Mouse (Mus musculus) liver, embryonic 15.5 days (tissue): ENCODE measurements around the gene Zfp952. TPM values are rescaled to one million over a fixed set of nuclear protein-coding genes. Genes with fewer than 3 reads are reported as not detected.
"Not testable (repeated sequence)": the region's sequence is repeated elsewhere in the genome, so short reads cannot be mapped to it uniquely, and the experiment has no call there.

ENCODE experiments used
- ATAC-seq: fragments of 200-750 bp; cut with Nextera tagmentation; 2 replicates; pipeline ENCODE4 v1.8.0; 2017; ENCODE audit warnings: moderate number of reproducible peaks, mild to moderate bottlenecking, moderate library complexity; ENCODE audit not compliant: insufficient read depth
- H3K27ac ChIP-seq: fragments of 300-500 bp; sonication (generic); replicated peaks from 2 replicates; pipeline ENCODE4 v1.5.1; 2015; ENCODE audit warnings: mild to moderate bottlenecking, inconsistent platforms
- H3K27me3 ChIP-seq: fragments of 300-500 bp; sonication (generic); 2 replicates; pipeline ENCODE4 v1.6.1; 2015; ENCODE audit warnings: mild to moderate bottlenecking, inconsistent platforms
- H3K36me3 ChIP-seq: fragments of 300-500 bp; sonication (generic); replicated peaks from 2 replicates; pipeline ENCODE4 v1.6.1; 2015; ENCODE audit warnings: moderate library complexity, mild to moderate bottlenecking, inconsistent platforms
- H3K4me1 ChIP-seq: fragments of 300-500 bp; sonication (generic); replicated peaks from 2 replicates; pipeline ENCODE4 v1.6.1; 2015; ENCODE audit warnings: inconsistent platforms
- H3K4me2 ChIP-seq: fragments of 300-500 bp; sonication (generic); 2 replicates; pipeline ENCODE4 v1.6.1; 2015; ENCODE audit warnings: moderate library complexity, mild to moderate bottlenecking, inconsistent platforms
- H3K4me3 ChIP-seq: fragments of 300-500 bp; sonication (generic); replicated peaks from 2 replicates; pipeline ENCODE4 v1.5.1; 2015; ENCODE audit warnings: mild to moderate bottlenecking, inconsistent platforms
- H3K9ac ChIP-seq: fragments of 300-500 bp; sonication (generic); 2 replicates; pipeline ENCODE4 v1.6.1; 2015; ENCODE audit warnings: moderate library complexity, mild to moderate bottlenecking, inconsistent platforms
- H3K9me3 ChIP-seq: fragments of 300-500 bp; sonication (generic); replicated peaks from 2 replicates; pipeline ENCODE4 v1.6.1; 2016; ENCODE audit warnings: inconsistent platforms
- WGBS: fragments of 180-500 bp; shearing (Covaris S2); methylation state at CpG from one replicate; pipeline ENCODE4 v1.1.7; 2015; ENCODE audit warnings: mixed read lengths; ENCODE audit not compliant: insufficient replicate concordance; 5-methylcytosine and 5-hydroxymethylcytosine counted together
- polyA plus RNA-seq: library from polyadenylated mRNA; unstranded; fragments of >200 nt; fragmentation: Nextera tagmentation; extraction: Ambion mirVana; gene quantifications from 2 replicates; pipeline ENCODE4 v1.2.1, GENCODE M21; 2015

Zfp952 gene
- polyA plus RNA-seq, 1 experiment from 2014 or later: 2.5 TPM

DNA sequence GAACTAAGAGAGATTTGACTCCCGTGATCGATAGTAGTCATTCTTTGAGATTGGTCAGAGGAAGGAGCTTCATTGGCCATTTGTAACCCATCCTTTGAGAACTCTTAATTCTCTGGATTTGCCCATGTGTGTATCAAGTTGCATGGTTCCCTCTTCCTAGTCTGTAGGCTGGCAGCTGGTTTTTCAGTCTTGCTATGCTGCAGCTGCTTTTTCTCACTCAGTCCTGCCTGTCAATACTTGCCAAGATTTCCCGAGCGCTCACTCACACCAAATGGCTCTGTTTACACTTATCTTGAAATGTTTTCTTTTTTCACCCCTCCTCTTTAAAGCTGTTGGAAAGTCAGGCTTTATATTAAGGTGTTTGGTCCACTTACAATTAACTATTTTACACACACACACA, 11.6 kb upstream of the Zfp952 start:
- Histone ChIP-seq H3K36me3 (peaks cover 32% of the 10 kb centered on the region), H3K4me3 (no peak overlapping the region), H3K4me2 (no peak overlapping the region), H3K9ac (no peak overlapping the region), H3K27ac (no peak overlapping the region), H3K9me3 (no peaks in the 10 kb centered on the region), H3K4me1 (no peaks in the 10 kb centered on the region), H3K27me3 (no peaks in the 10 kb centered on the region)
- WGBS: 81% methylated on average over 4 of the region's 4 CpGs
- ATAC-seq: no peak

DNA sequence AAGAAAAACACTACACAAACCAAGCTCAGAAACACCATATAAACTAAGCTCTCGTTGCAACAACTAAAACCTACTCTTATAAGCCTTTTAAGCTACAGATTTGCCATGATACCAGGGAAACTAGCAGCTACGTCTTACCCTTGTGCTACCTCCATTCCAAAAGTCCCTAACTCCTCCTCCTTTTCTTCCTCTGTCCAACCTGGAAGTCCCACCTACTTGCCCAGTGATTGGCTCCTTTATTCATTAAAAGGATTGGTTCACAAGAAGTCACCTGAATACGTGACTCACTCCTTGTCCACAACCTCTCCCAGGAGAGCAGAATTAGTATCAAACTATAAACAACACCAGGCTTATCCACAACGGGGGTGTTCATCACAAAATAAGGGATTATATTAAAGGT, 6.6 kb upstream of the Zfp952 start:
- Histone ChIP-seq H3K9me3 (no peaks in the 10 kb centered on the region), H3K4me3 (no peak overlapping the region), H3K27ac (no peak overlapping the region), H3K4me1 (no peaks in the 10 kb centered on the region), H3K4me2 (no peak overlapping the region), H3K9ac (no peak overlapping the region), H3K36me3 (no peaks in the 10 kb centered on the region), H3K27me3 (no peaks in the 10 kb centered on the region)
- WGBS: 49% methylated on average over 4 of the region's 4 CpGs
- ATAC-seq: no peak

- Histone ChIP-seq H3K27ac (no peak overlapping the region), H3K4me3 (peak overlapping the region; percentile 83), H3K27me3 (no peaks in the 10 kb centered on the region), H3K4me2 (peak overlapping the region; percentile 74), H3K9me3 (no peaks in the 10 kb centered on the region), H3K9ac (peak overlapping the region; percentile 77; the same call in 1 of the 2 replicates), H3K36me3 (0 out of 2 replicates have a peak, but pooled peaks cover 6% of the 10 kb centered on the region), H3K4me1 (peaks cover 13% of the 10 kb centered on the region)
- ATAC-seq: no peak
- 50% methylated on average over 12 of the region's 12 CpGs for WGBS
Observed at GRCm38 (mm10) chr17:32991965-32992698, 797 bp upstream of the Zfp952 start.

DNA sequence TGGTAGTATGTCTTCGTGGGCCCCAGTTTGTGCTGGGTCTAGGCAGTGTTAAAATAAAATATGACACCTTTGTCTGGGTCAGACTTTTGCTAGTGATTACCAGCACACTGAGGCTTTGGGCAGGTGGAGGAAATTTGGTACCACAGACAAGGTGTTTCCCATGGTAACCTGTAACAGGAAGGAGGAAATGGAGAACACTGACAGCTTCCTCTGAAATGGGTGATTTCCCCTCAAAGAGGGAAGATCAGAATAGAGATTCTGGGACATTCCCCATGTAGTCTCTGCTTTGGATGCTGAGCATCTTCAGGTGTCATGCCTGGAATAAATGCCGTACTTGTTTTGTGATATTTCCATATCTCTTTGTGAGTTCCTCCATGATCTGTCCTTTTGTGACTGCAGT, 5.6 kb downstream of the Zfp952 start:
- Histone ChIP-seq H3K27me3 (no peaks in the 10 kb centered on the region), H3K4me2 (no peak overlapping the region), H3K9ac (no peak overlapping the region), H3K27ac (no peak overlapping the region), H3K4me1 (peaks cover 6% of the 10 kb centered on the region), H3K4me3 (no peak overlapping the region), H3K36me3 (peaks cover 31% of the 10 kb centered on the region), H3K9me3 (no peaks in the 10 kb centered on the region)
- 73% methylated on average over 2 of the region's 2 CpGs for WGBS
- ATAC-seq: no peak

DNA sequence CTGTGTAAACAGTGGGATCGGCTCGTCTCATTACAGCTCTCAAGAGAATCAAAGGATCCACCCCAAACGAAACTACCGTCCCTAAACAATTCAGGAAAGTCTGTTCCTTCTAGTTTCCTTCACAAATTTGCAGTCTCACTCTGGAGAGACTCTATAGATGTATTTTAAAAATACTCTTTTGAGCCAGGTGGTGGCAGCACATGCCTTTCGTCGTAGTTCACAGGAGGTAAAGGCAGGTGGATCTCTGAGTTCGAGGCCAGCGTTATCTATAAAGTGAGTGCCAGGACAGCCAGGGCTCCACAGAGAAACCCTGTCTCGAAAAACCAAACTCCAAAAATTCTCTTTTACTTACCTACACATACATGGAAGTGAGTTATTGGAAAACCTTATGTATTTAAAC, 15.4 kb downstream of the Zfp952 start:
- H3K36me3 ChIP-seq: peaks cover 16% of the 10 kb centered on the region
- ATAC-seq: no peak
- H3K9ac ChIP-seq: no peak overlapping the region
- H3K27me3 ChIP-seq: no peaks in the 10 kb centered on the region
- no peak overlapping the region for H3K4me3 ChIP-seq
- H3K9me3 ChIP-seq: no peaks in the 10 kb centered on the region
- H3K4me1 ChIP-seq: no peaks in the 10 kb centered on the region
- H3K27ac ChIP-seq: no peak overlapping the region
- H3K4me2 ChIP-seq: no peak overlapping the region
- 34% methylated on average over 9 of the region's 9 CpGs for WGBS

DNA sequence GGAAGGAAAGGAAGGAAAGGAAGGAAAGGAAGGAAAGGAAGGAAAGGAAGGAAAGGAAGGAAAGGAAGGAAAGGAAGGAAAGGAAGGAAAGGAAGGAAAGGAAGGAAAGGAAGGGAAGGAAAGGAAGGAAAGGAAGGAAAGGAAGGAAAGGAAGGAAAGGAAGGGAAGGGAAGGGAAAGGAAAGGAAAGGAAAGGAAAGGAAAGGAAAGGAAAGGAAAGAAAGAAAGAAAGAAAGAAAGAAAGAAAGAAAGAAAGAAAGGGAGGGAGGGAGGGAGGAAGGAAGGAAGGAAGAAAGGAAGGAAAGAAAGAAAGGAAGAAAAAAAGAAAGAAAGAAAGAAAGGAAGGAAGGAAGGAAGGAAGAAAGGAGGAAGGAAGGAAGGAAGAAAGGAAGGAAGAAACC, 27.5 kb downstream of the Zfp952 start:
- ATAC-seq, H3K4me1 ChIP-seq, H3K4me3 ChIP-seq, H3K4me2 ChIP-seq, H3K27ac ChIP-seq, H3K27me3 ChIP-seq, H3K9ac ChIP-seq: not testable (repeated sequence)
- Histone ChIP-seq H3K36me3 (peaks cover 44% of the 10 kb centered on the region), H3K9me3 (peaks cover 13% of the 10 kb centered on the region)

DNA sequence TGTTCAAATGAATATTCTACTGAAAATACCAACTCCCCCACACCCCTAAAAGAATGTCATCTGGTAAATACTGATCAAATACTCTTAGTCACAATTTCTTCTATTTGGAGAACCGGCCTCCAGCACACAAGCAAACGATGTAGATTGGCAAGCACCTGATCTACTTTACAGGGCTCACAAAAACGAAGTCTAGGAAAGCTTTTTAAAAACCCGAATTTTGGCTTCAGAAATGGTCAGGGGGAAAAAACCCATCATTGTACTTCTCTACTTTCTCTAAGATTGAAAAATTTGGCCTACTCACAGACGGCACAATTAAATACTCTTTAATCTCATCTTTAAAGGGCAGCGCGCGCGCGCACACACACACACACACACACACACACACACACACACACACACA, 39.4 kb downstream of the Zfp952 start:
- no peak for ATAC-seq
- H3K27me3 ChIP-seq: no peaks in the 10 kb centered on the region
- H3K36me3 ChIP-seq: peaks cover 3% of the 10 kb centered on the region; the same call in 1 of the 2 replicates
- H3K4me3 ChIP-seq: peak overlapping the region; percentile 82
- no peak overlapping the region for H3K27ac ChIP-seq
- WGBS: 13% methylated on average over 10 of the region's 10 CpGs
- peaks cover 6% of the 10 kb centered on the region; the same call in 1 of the 2 replicates for H3K4me1 ChIP-seq
- H3K9ac ChIP-seq: peak overlapping the region; percentile 73; the same call in 1 of the 2 replicates
- H3K9me3 ChIP-seq: no peaks in the 10 kb centered on the region
- peak overlapping the region; percentile 72 for H3K4me2 ChIP-seq

DNA sequence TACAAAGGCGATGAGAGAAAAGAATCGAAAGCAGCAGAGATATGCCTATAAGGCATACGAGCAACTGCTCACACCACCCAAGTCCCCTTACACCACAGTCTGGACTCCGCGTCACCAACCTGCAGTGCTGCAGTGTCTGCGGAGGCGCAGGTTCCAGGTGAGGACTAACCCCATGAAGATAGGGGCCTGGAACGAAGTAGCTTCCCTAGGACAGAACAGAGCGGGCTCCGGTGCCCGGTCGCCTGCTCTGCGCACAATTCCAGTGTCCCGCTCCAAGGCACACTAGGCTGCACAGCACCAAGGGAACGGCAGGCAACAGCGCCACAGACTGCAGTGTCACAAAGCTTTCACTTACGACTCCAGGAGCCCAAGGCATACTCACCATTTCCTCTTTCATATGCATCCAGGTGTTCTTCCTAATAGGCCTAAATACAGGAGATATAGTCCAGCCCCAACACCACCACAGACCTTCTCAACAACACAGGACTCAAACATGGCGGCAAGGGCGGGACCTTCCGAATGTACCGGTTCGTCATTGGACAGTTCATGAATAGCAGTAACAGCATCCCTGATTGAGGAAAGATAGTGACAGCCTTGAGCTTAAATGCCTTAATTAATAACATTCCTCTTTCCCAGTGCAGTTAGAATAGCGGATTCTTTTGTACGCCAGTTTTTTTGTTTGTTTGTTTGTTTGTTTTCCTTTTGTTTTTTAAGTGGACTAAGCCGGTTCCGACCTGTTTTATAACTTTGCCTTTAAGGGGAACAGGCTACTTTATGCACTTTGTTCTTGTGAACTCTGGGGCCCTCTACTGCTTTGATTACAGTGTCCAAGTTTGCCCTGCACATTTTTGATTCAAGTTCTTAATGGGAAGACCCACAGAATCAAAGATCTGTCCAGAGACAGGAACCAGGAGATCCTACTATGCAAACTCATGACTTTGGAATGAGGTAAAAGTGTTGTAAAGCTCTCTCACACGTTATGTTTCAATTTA, 40.3 kb downstream of the Zfp952 start, which contains the start of gene Zfp763:
Zfp763 (minus strand) TSS at position 503 of the 992 bp plus-strand sequence.
- peak within 1 kb of the TSS; percentile 73 for H3K9ac ChIP-seq
- H3K9me3 ChIP-seq: no peaks in the 10 kb centered on the region
- peak within 1 kb of the TSS; percentile 72 for H3K4me2 ChIP-seq
- H3K4me1 ChIP-seq: peaks cover 6% of the 10 kb centered on the region; the same call in 1 of the 2 replicates
- H3K4me3 ChIP-seq: peak within 1 kb of the TSS; percentile 82
- no peaks in the 10 kb centered on the region for H3K36me3 ChIP-seq
- no peaks in the 10 kb centered on the region for H3K27me3 ChIP-seq
- 3% methylated on average over 27 of the region's 27 CpGs for WGBS
- H3K27ac ChIP-seq: peak within 1 kb of the TSS; percentile 73
- peak; percentile 98 for ATAC-seq

Other genes starting within 250 kb of the Zfp952 start
- 8.4 and 9.8 TPM in 2 replicates for gene Zfp871, start 204.8 kb upstream of the Zfp952 start, polyA plus RNA-seq
- 0.06 and 0.15 TPM in 2 replicates for gene Zfp811, start 183.2 kb upstream of the Zfp952 start, polyA plus RNA-seq
- 1.2 and 1.7 TPM in 2 replicates for gene Zfp799, start 162.9 kb upstream of the Zfp952 start, polyA plus RNA-seq
- gene Zfp870, start 101.5 kb upstream of the Zfp952 start, polyA plus RNA-seq: 1.6 TPM in 2 replicates
- not detected in 2 replicates for gene Cyp4f14, start 75.8 kb upstream of the Zfp952 start, polyA plus RNA-seq
- 6.7 and 8.2 TPM in 2 replicates for gene Cyp4f13, start 45.7 kb upstream of the Zfp952 start, polyA plus RNA-seq
- 3.9 and 4.2 TPM in 2 replicates for gene Zfp472, start 27.3 kb upstream of the Zfp952 start, polyA plus RNA-seq
- gene Zfp763, start 40.3 kb downstream of the Zfp952 start, polyA plus RNA-seq: 2.2 and 2.3 TPM in 2 replicates
- not detected in 2 replicates for gene 4921501E09Rik, start 74.9 kb downstream of the Zfp952 start, polyA plus RNA-seq
- 1.1 and 1.2 TPM in 2 replicates for gene Zfp563, start 96.2 kb downstream of the Zfp952 start, polyA plus RNA-seq
- gene Morc2b, start 146.6 kb downstream of the Zfp952 start, polyA plus RNA-seq: not detected in 2 replicates
- not detected in 2 replicates for gene Olfr55, start 175.3 kb downstream of the Zfp952 start, polyA plus RNA-seq
- gene Olfr239, start 198.2 kb downstream of the Zfp952 start, polyA plus RNA-seq: not detected in 2 replicates
- not detected in 2 replicates for gene Olfr1564, start 228.6 kb downstream of the Zfp952 start, polyA plus RNA-seq